Comparison of ENCODE assay signal across 29 mouse cellular contexts in genomic region chr17:47664474-47664873, GRCm38 (mm10). TPM values are rescaled to one million over a fixed set of nuclear protein-coding genes. Genes with fewer than 3 reads are reported as not detected.
"Had no signal": no experiment of that assay in that cellular context is flagged by ENCODE, and none has a peak within 500 bp of the region (broad histone marks: within the 10 kb centered on the region; RNA-seq: fewer than 3 reads in every experiment).

No protein-coding gene starts in this region.

- H3K27me3 ChIP-seq: embryonic facial prominence, embryonic 12.5 days; embryonic facial prominence, embryonic 13.5 days; embryonic facial prominence, embryonic 15.5 days; forebrain, embryonic 12.5 days; forebrain, embryonic 13.5 days; forebrain, embryonic 15.5 days had no signal

- H3K4me3 ChIP-seq: embryonic facial prominence, embryonic 10.5 days; embryonic facial prominence, embryonic 12.5 days; embryonic facial prominence, embryonic 13.5 days; embryonic facial prominence, embryonic 15.5 days; erythroblast, embryonic 14.5 days; forebrain, embryonic 10.5 days; forebrain, embryonic 12.5 days; forebrain, embryonic 13.5 days; forebrain, embryonic 15.5 days; gastrocnemius, adult 2 months had no signal

- H3K4me1 ChIP-seq: embryonic facial prominence, embryonic 12.5 days; embryonic facial prominence, embryonic 13.5 days; embryonic facial prominence, embryonic 15.5 days had no signal

- H3K9me3 ChIP-seq: embryonic facial prominence, embryonic 10.5 days; embryonic facial prominence, embryonic 12.5 days; embryonic facial prominence, embryonic 13.5 days; embryonic facial prominence, embryonic 15.5 days; forebrain, embryonic 10.5 days; forebrain, embryonic 12.5 days; forebrain, embryonic 13.5 days; forebrain, embryonic 15.5 days had no signal

- ATAC-seq: forebrain, embryonic 13.5 days; forebrain, embryonic 14.5 days; forebrain, embryonic 15.5 days; forebrain, embryonic 16.5 days; forebrain, postnatal 0 days had no signal

- H3K36me3 ChIP-seq: embryonic facial prominence, embryonic 12.5 days; embryonic facial prominence, embryonic 15.5 days; forebrain, embryonic 12.5 days; forebrain, embryonic 15.5 days had no signal

- DNase-seq: cerebellum, adult 2 months; cerebellum, adult 8-10 months; cerebellum, adult 9-10 months; cerebellum, adult 9-11 months; cerebellum, postnatal 10 days; cerebellum, postnatal 14 days; cerebellum, postnatal 25 days; cerebellum, postnatal 36 days; embryo, embryonic 11 days; forebrain, postnatal 0 days; gastrocnemius, adult 2 months; gastrocnemius, postnatal 10 days; gastrocnemius, postnatal 14 days; gastrocnemius, postnatal 25 days; gastrocnemius, postnatal 36 days; heart, adult 11 months; heart, adult 18-20 months had no signal

- H3K9ac ChIP-seq: embryonic facial prominence, embryonic 12.5 days; embryonic facial prominence, embryonic 13.5 days; embryonic facial prominence, embryonic 15.5 days; forebrain, embryonic 12.5 days; forebrain, embryonic 13.5 days; forebrain, embryonic 15.5 days; forebrain, postnatal 0 days had no signal

- H3K4me2 ChIP-seq: embryonic facial prominence, embryonic 12.5 days; embryonic facial prominence, embryonic 13.5 days; embryonic facial prominence, embryonic 15.5 days; forebrain, embryonic 12.5 days; forebrain, embryonic 13.5 days; forebrain, embryonic 15.5 days had no signal

- H3K27ac ChIP-seq: embryonic facial prominence, embryonic 10.5 days; embryonic facial prominence, embryonic 12.5 days; embryonic facial prominence, embryonic 13.5 days; embryonic facial prominence, embryonic 15.5 days; forebrain, embryonic 10.5 days; forebrain, embryonic 12.5 days; forebrain, embryonic 13.5 days; forebrain, embryonic 15.5 days; gastrocnemius, adult 2 months had no signal

RNA-seq across cellular contexts. Expression of gene Frs3, which starts 24.4 kb away (rescaled TPM):
- total RNA-seq: granulocyte monocyte progenitor cell, adult 5-6 weeks had no signal

RNA-seq across cellular contexts. Expression of gene Gm21981, which starts 29.8 kb away (rescaled TPM):
- total RNA-seq: granulocyte monocyte progenitor cell, adult 5-6 weeks had no signal
- polyA plus RNA-seq: erythroblast, embryonic 14.5 days had no signal

RNA-seq across cellular contexts. Expression of gene Prickle4, which starts 30.1 kb away (rescaled TPM):
- polyA plus RNA-seq: embryonic facial prominence, embryonic 10.5 days; forebrain, embryonic 13.5 days had no signal
